Mouse (Mus musculus) adrenal gland, adult 18-20 months (tissue): ENCODE measurements around the gene Mmp2. TPM values are rescaled to one million over a fixed set of nuclear protein-coding genes. Genes with fewer than 3 reads are reported as not detected.
"Not testable (repeated sequence)": the region's sequence is repeated elsewhere in the genome, so short reads cannot be mapped to it uniquely, and the experiment has no call there.

ENCODE experiments used
- DNase-seq, 2 experiments: peaks; one replicate each; pipeline ENCODE4 v3.0.0; 2021 to 2022; ENCODE audit warnings: low spot score in 2 of 2
- total RNA-seq, 2 experiments: library from RNA; stranded (reverse); gene quantifications; 1 replicate in 1 of 2; 2 replicates in 1 of 2; pipeline ENCODE4 v1.2.3; 2021

Gene Mmp2
- total RNA-seq, 2 experiments from 2014 or later, result 18.1 to 46.2 TPM

GRCm38 (mm10) chr8:92892216-92892615 lies 65.1 kb downstream of the Mmp2 start:
- DNase-seq, result not testable (repeated sequence)

GRCm38 (mm10) chr8:92893870-92894269 lies 66.8 kb downstream of the Mmp2 start:
- no peak for DNase-seq

- no peak for DNase-seq
Measured at GRCm38 (mm10) chr8:92895053-92895452, 68.0 kb downstream of the Mmp2 start.

- no peak for DNase-seq
Measured at GRCm38 (mm10) chr8:92896056-92896455, 69.0 kb downstream of the Mmp2 start.

DNA sequence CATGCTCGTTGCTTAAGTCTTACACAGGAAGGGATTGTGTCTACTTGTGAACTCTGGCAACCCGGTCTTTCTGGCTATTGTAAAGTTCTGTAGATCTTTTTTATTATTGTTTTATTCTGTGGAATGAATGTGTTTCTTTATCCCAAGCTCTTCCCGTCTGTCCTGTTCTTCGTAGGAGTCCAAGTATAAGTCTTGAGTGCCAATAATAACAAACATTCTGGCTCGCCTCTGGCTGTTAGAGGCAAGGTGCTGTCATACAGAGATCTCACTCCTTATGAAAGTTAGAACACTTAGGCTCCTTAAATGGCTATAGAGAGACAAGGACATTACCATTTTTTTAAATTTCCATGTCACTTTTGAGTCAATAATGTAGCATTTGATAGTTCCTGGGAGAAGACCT lies 69.5 kb downstream of the Mmp2 start:
- no peak for DNase-seq

DNA sequence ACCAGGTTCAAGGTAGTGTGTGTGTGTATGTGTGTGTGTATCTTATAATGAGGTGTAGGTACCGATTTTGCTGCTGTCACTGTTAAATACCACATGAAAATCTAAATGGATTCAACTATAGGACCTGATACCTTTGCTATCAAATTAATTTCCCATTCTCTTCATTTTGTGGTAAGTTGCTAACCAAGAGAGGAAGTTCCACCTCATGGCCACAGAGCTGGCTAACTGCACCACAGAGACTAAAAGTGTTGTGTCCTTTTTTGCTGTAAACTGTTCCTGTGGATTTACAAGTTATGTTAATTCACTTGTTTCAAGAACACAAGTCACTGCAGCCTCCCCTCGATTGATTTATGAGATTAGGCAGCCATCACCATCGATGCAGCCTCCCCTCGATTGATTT lies 70.7 kb downstream of the Mmp2 start:
- DNase-seq, result no peak

DNA sequence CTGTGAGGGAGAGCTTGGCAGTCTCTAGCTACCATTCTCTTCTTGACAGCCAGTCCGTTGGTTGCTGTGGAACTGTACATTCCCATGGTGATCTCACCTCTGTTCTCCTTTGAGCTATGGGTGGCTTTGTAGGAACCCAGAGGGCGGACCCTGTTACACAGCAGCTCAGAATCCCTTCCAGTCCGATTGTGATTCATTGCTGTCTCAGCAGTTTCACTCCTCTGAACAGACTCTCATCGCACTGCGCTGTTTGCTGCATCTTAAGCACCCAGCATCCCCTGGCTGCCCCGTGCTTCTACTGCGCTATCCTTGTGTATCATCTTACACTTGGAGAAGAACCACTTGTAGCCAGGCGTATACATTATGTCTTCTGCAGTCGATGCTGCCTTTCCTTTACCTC lies 72.5 kb downstream of the Mmp2 start:
- DNase-seq, result no peak

GRCm38 (mm10) chr8:92901107-92901506 lies 74.0 kb downstream of the Mmp2 start, which contains the start of gene Capns2:
Gene Capns2, plus strand, starts transcription at chr8:92901407.
- DNase-seq, result no peak

- DNase-seq, result no peak
Measured at GRCm38 (mm10) chr8:92902981-92903380, 75.9 kb downstream of the Mmp2 start.

Other genes with a start within 250 kb of the Mmp2 start
- not detected for gene Irx6, start 153.0 kb upstream of the Mmp2 start, total RNA-seq
- 10 to 100 TPM in 1 of 2 experiments, 1 to 10 TPM in 1; 2.0 to 16.3 TPM for gene Lpcat2, start 28.0 kb downstream of the Mmp2 start, total RNA-seq
- 1 to 10 TPM in 1 of 2 experiments, not detected in 1; 1.2 TPM for gene Capns2, start 74.1 kb downstream of the Mmp2 start, total RNA-seq
- gene Slc6a2, start 132.8 kb downstream of the Mmp2 start, total RNA-seq, result 10 to 100 TPM in 1 of 2 experiments, 1 to 10 TPM in 1; 6.6 to 13.7 TPM
- not detected for gene Ces1a, start 220.9 kb downstream of the Mmp2 start, total RNA-seq